In the genomic region with DNA sequence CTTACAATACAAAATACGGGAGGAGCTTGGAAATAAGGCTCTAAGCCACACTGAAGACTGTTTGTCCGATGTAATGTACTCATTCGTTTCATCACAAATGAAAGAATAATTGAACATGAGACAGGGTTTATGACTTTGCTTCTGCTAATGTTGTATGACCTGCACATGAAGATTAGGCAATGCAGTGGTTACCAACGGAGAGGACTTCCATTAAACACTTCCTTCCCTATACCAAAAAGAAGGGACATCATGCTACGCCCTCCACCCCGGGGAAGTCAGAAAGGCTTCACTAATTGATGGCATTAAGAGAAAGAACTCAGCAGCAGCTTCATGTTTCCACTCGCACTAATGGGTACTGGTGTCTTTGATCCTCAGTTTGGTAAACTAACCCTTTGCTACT, we compare ENCODE assay signal across 20 mouse cellular contexts. TPM values are rescaled to one million over a fixed set of nuclear protein-coding genes. Genes with fewer than 3 reads are reported as not detected.
"Had no signal": no experiment of that assay in that cellular context is flagged by ENCODE, and none has a peak within 500 bp of the region (broad histone marks: within the 10 kb centered on the region; RNA-seq: fewer than 3 reads in every experiment).

No protein-coding gene starts in this region.

- DNase-seq: lung, adult 18-20 months; lung, embryonic 14.5 days; lung, postnatal 10 days; lung, postnatal 4 days; midbrain, embryonic 14.5 days; retina, postnatal 1 day; right cerebral cortex, adult 18-20 months; right cerebral cortex, postnatal 25 days; right cerebral cortex, postnatal 4 days; spleen, adult 18-20 months; thymus, adult 18-20 months; thymus, postnatal 14 days; thymus, postnatal 36 days had no signal

- H3K27ac ChIP-seq: midbrain, embryonic 10.5 days; midbrain, embryonic 12.5 days; neural tube, embryonic 13.5 days; neural tube, embryonic 15.5 days had no signal

- H3K9me3 ChIP-seq: midbrain, embryonic 10.5 days; midbrain, embryonic 12.5 days; neural tube, embryonic 13.5 days; neural tube, embryonic 15.5 days had no signal

- H3K4me2 ChIP-seq: lung, embryonic 14.5 days; midbrain, embryonic 12.5 days; neural tube, embryonic 13.5 days; neural tube, embryonic 15.5 days had no signal

- H3K36me3 ChIP-seq: midbrain, embryonic 10.5 days; midbrain, embryonic 12.5 days; neural tube, embryonic 13.5 days; neural tube, embryonic 15.5 days had no signal

- H3K4me3 ChIP-seq: midbrain, embryonic 10.5 days; midbrain, embryonic 12.5 days; myocyte; neural tube, embryonic 13.5 days; neural tube, embryonic 15.5 days had no signal

- ATAC-seq: midbrain, embryonic 16.5 days had no signal

- H3K27me3 ChIP-seq: midbrain, embryonic 12.5 days; neural tube, embryonic 13.5 days; neural tube, embryonic 15.5 days had no signal

- H3K9ac ChIP-seq: lung, embryonic 14.5 days; midbrain, embryonic 12.5 days; neural tube, embryonic 13.5 days; neural tube, embryonic 15.5 days had no signal

- H3K4me1 ChIP-seq: midbrain, embryonic 10.5 days; midbrain, embryonic 12.5 days; neural tube, embryonic 13.5 days; neural tube, embryonic 15.5 days had no signal

RNA-seq across cellular contexts. Expression of a gene that starts 57.6 kb away (rescaled TPM):
- total RNA-seq: megakaryocyte-erythroid progenitor cell, adult 5-6 weeks had no signal
- polyA plus RNA-seq: myocyte had no signal
